Mouse (Mus musculus): ENCODE results near the gene Cers2. TPM values are rescaled to one million over a fixed set of nuclear protein-coding genes. Genes with fewer than 3 reads are reported as not detected.

The Cers2 gene
- polyA plus RNA-seq, 1 experiment from 2014 or later, result 93.8 TPM

DNA sequence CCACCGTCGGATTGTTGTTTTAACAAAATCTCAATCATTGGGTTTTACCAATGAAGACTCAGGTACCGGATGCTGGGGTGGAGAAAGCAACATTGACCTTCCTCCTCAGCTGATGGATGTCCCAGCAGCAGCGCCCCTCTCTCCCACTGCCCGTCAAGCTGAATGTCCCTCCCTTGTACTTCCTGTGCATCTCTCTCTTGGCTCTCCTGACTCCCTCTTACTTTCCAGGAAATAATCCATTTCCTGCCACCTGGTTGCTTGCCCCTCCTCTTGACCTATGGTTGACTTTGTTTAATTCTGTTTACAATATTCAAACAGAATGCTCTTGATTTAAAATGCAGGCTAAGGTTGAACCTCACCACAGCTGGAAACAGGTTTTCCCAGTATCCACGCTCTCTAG lies 24.4 kb upstream of the Cers2 start:
- Histone ChIP-seq H3K9ac (replicated peaks) (no peak overlapping the region), H3K4me2 (replicated peaks) (no peak overlapping the region), H3K27me3 (no peaks in the 10 kb centered on the region), H3K36me3 (peaks cover 75% of the 10 kb centered on the region), H3K4me3 (replicated peaks) (no peak overlapping the region), H3K9me3 (no peaks in the 10 kb centered on the region), H3K4me1 (replicated peaks) (peaks cover 9% of the 10 kb centered on the region), H3K27ac (no peak overlapping the region)
- no peak for ATAC-seq
- 81% methylated on average over 6 of the region's 6 CpGs for WGBS

DNA sequence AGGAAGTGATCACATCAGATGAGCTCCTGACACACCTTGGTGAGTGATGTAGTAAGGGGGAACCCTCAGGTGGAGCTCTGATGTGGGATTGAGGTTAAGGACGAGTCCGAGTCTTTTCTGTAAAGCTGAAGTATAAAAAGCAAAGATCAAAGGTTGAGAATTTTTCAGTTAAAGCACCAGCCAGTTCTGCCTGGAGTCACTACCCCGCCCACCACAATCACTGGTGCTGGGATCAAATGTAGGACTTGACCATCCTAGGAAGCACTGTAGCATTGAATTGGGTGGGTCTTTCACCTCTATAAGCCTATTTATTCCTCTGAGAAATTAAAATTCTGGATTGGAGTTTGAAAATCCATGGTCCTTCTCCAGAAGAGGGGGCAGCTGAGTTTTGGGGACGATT lies 23.6 kb upstream of the Cers2 start:
- H3K4me1 ChIP-seq (replicated peaks), result no peaks in the 10 kb centered on the region
- no peak overlapping the region for H3K4me2 ChIP-seq (replicated peaks)
- no peak overlapping the region for H3K27ac ChIP-seq
- no peak overlapping the region for H3K9ac ChIP-seq (replicated peaks)
- peaks cover 83% of the 10 kb centered on the region for H3K36me3 ChIP-seq
- H3K27me3 ChIP-seq, result no peaks in the 10 kb centered on the region
- no peak overlapping the region for H3K4me3 ChIP-seq (replicated peaks)
- ATAC-seq, result no peak
- WGBS, result 88% methylated on average over 4 of the region's 4 CpGs
- H3K9me3 ChIP-seq, result no peaks in the 10 kb centered on the region

DNA sequence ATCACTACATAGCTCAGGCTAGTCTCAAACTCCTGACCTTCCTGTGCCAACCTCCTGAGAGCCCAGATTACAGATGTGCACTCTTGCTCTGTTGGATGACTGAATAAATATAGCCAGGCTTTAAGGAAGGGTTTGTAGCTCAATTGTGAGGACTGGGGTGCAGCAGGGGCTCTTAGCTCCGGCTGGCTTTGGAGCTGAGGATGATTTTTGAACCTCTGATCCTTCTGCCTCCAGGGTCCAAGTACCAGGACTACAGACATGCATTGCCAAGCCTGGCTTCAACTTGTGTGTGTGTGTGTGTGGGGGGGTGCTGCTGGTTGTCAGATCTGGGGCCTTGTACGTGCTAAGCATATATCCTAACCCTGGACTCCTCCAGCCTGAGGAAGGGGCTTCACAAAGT lies 21.7 kb upstream of the Cers2 start:
- peaks cover 89% of the 10 kb centered on the region for H3K36me3 ChIP-seq
- 90% methylated on average over 2 of the region's 2 CpGs for WGBS

DNA sequence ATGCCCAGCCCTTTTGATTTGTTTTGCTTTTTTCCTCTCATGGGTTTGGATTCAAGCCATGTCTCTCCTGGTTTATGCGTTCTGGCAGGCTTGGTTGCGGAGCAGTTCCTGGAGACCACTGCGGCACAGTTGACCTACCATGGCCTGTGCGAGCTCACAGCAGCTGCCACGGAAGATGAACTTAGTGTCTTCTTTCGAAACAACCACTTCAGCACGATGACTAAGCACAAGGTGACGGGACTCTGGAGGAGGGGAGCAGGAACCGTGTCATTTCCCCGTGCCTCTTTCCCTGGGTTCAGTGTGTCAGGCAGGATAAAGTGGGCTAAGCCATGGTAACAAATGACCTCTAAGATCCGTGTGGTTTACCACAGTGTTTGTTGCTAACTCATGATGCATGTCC lies 21.1 kb upstream of the Cers2 start:
- Histone ChIP-seq H3K27me3 (no peaks in the 10 kb centered on the region), H3K4me3 (replicated peaks) (no peak overlapping the region), H3K27ac (no peak overlapping the region), H3K4me1 (replicated peaks) (no peaks in the 10 kb centered on the region), H3K9me3 (no peaks in the 10 kb centered on the region), H3K36me3 (peaks cover 87% of the 10 kb centered on the region), H3K4me2 (replicated peaks) (no peak overlapping the region), H3K9ac (replicated peaks) (no peak overlapping the region)
- no peak for ATAC-seq
- WGBS, result 90% methylated on average over 11 of the region's 11 CpGs

More for the DNA sequence above, 21.7 kb upstream of the Cers2 start:
- H3K27ac ChIP-seq, result no peak overlapping the region
- H3K4me2 ChIP-seq (replicated peaks), result no peak overlapping the region
- H3K4me3 ChIP-seq (replicated peaks), result no peak overlapping the region
- no peak for ATAC-seq
- no peak overlapping the region for H3K9ac ChIP-seq (replicated peaks)
- H3K27me3 ChIP-seq, result no peaks in the 10 kb centered on the region
- no peaks in the 10 kb centered on the region for H3K9me3 ChIP-seq
- H3K4me1 ChIP-seq (replicated peaks), result no peaks in the 10 kb centered on the region

DNA sequence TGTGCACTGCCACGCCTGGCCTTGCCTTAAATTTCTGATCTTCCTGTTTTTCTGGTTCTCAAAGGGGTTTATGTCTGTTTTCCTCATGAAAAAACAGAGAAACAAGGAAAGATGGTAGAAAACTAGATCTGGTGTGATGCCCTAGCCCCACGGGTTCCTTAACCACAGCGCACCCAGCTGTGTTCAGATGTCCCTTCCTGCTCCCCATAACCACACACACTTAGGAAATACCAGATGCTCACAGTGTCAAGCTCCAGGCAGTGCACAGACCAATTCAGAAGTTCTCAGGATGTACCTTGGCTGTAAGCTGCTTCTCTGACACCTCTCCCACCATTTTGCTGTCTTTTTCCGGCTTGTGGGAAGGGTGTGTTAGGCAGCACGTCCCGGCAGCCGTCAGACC lies 20.3 kb upstream of the Cers2 start:
- H3K27ac ChIP-seq, result no peak overlapping the region
- no peak for ATAC-seq
- 91% methylated on average over 7 of the region's 7 CpGs for WGBS
- peaks cover 82% of the 10 kb centered on the region for H3K36me3 ChIP-seq
- no peaks in the 10 kb centered on the region for H3K4me1 ChIP-seq (replicated peaks)
- no peak overlapping the region for H3K4me3 ChIP-seq (replicated peaks)
- no peak overlapping the region for H3K4me2 ChIP-seq (replicated peaks)
- no peaks in the 10 kb centered on the region for H3K9me3 ChIP-seq
- no peaks in the 10 kb centered on the region for H3K27me3 ChIP-seq
- H3K9ac ChIP-seq (replicated peaks), result no peak overlapping the region

DNA sequence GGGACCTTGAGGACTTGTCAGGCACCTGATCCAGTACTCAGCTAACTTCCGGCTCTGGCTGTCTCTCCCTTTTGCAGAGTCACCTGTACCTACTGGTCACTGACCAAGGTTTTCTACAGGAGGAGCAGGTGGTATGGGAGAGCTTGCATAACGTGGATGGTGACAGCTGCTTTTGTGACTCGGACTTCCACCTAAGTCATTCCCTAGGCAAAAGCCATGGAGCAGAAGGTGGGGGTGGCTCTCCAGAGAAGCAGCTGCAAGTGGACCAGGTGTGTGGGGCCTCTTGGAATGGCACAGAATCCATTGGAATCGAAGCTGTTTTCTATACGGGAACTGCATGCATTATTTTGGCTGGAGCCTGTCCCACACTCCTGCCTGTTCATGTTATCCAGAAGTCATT lies 19.9 kb upstream of the Cers2 start:
- Histone ChIP-seq H3K4me2 (replicated peaks) (no peak overlapping the region), H3K9me3 (no peaks in the 10 kb centered on the region), H3K27ac (no peak overlapping the region), H3K36me3 (peaks cover 78% of the 10 kb centered on the region), H3K9ac (replicated peaks) (no peak overlapping the region), H3K27me3 (no peaks in the 10 kb centered on the region), H3K4me1 (replicated peaks) (no peaks in the 10 kb centered on the region), H3K4me3 (replicated peaks) (no peak overlapping the region)
- 90% methylated on average over 5 of the region's 5 CpGs for WGBS
- ATAC-seq, result no peak

DNA sequence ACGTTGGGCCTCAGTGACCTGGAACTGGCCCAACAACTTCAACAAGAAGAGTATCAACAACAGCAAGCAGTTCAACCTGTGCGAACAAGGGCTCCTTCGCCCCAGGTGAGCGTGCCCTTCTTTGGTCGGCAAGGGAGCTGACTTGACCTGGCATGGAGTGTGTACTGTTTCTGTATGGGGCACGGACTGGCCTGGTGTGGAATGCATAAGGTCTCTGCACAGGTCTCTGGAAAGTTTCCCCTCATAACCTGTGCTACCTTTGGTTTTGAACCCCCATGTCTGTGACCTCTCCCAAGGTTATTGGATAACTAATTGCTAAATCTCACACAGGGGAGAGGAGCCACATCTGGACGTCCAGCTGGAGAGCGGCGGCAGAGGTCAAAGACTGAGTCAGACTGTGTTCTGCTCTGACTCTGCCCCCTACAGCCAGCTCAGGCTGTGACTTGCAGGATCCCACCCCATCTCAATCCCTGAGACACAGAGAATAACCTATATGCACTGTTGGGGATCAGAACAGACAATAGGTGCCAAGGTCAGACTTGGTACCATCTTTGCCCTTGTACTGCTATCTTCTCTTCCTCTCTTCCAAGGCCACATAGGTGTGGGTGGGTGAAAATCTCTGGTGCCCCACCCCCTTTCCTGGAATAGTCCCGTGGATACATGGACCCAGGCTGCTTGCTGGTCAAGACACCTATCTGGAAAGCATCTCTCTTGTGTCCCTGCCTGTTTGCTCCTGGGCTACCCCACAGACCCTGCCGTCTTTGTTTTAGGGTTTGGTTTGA lies 19.1 kb upstream of the Cers2 start:
- peaks cover 71% of the 10 kb centered on the region for H3K36me3 ChIP-seq
- ATAC-seq, result peak; percentile 50; the same call in 1 of the 2 replicates
- H3K27ac ChIP-seq, result no peak overlapping the region
- H3K4me1 ChIP-seq (replicated peaks), result no peaks in the 10 kb centered on the region
- H3K4me3 ChIP-seq (replicated peaks), result no peak overlapping the region
- H3K27me3 ChIP-seq, result no peaks in the 10 kb centered on the region
- no peak overlapping the region for H3K4me2 ChIP-seq (replicated peaks)
- WGBS, result 84% methylated on average over 11 of the region's 11 CpGs
- H3K9ac ChIP-seq (replicated peaks), result no peak overlapping the region
- H3K9me3 ChIP-seq, result no peaks in the 10 kb centered on the region

DNA sequence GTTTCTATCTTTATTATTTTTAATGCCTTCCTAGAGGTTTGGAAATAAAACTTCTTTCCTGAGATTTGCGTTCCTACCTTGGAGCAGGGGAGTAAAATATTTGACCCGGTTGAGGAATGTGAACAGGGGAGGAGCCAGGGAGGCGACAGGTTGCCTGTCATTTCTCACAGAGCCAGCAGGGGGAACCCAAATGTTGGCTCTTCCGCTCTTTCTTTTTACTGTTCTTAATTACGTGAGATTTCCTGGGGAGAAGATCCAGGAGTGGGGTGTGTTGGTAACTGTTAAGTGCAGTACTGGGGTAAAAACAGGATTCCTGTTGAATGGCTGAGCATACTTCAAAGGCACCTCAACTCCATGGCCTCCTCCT lies 18.5 kb upstream of the Cers2 start:
- Histone ChIP-seq H3K27me3 (no peaks in the 10 kb centered on the region), H3K9me3 (no peaks in the 10 kb centered on the region), H3K36me3 (peaks cover 65% of the 10 kb centered on the region), H3K9ac (replicated peaks) (no peak overlapping the region), H3K27ac (no peak overlapping the region), H3K4me2 (replicated peaks) (no peak overlapping the region), H3K4me3 (replicated peaks) (no peak overlapping the region), H3K4me1 (replicated peaks) (no peaks in the 10 kb centered on the region)
- 11% methylated on average over 5 of the region's 5 CpGs for WGBS
- ATAC-seq, result 0 out of 2 replicates have a peak, but pooled peaks have one; percentile 17

DNA sequence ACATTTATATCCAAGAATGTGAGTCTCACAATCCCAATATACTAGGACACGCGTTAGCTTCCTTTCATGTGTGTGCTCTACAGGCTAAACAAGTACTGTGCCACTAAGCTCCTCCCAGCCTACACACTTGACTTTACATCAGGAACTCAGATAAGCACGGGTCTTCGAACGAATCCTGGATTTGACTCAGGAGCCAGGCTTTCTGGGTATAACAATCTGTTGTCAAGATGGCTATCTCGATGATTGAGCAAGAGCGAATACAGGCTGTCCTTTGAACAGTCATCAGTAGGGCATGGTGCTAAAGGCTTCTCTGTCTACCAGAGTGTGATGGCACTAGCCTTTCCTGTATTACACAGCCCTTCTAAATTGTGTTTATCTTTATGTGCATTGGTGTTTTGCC lies 16.6 kb upstream of the Cers2 start:
- 97% methylated on average over 7 of the region's 7 CpGs for WGBS
- no peak for ATAC-seq

DNA sequence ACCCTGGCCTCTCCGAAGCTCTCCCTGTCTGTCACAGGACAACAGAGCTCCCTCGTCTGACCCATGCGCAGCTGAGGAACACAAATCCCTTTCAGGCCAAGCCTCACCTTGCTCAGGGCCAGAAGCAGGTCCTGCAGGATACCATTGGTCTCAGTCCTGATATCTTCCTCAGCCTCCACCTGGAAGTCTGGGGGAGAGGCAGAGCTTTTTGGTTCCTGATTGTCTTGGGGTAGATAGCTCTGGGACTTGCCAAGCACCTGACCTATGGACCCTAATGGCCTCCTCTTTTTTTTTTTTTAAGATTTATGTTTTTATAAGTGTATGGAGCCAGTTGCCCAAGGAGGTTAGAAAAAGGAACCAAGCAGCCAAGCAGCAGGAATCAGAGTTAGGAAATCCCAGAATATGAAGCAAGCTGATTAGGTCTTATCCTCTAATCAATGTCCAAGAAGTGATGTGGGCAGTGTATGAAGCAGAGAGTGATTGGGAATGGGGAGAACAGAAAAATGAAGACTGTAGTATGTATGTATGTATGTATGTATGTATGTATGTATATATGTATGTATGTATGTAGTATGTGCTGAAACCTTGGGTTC lies 13.3 kb upstream of the Cers2 start:
- no peak for ATAC-seq
- no peak overlapping the region for H3K4me3 ChIP-seq (replicated peaks)
- H3K4me1 ChIP-seq (replicated peaks), result no peaks in the 10 kb centered on the region
- no peak overlapping the region for H3K4me2 ChIP-seq (replicated peaks)
- H3K36me3 ChIP-seq, result peaks cover 20% of the 10 kb centered on the region
- no peaks in the 10 kb centered on the region for H3K9me3 ChIP-seq
- H3K9ac ChIP-seq (replicated peaks), result no peak overlapping the region
- H3K27ac ChIP-seq, result no peak overlapping the region
- WGBS, result 86% methylated on average over 3 of the region's 3 CpGs
- H3K27me3 ChIP-seq, result no peaks in the 10 kb centered on the region

More for the DNA sequence above, 16.6 kb upstream of the Cers2 start:
- no peak overlapping the region for H3K4me3 ChIP-seq (replicated peaks)
- H3K27me3 ChIP-seq, result no peaks in the 10 kb centered on the region
- H3K36me3 ChIP-seq, result peaks cover 48% of the 10 kb centered on the region
- no peaks in the 10 kb centered on the region for H3K9me3 ChIP-seq
- no peak overlapping the region for H3K27ac ChIP-seq
- no peak overlapping the region for H3K9ac ChIP-seq (replicated peaks)
- no peak overlapping the region for H3K4me2 ChIP-seq (replicated peaks)
- H3K4me1 ChIP-seq (replicated peaks), result no peaks in the 10 kb centered on the region

DNA sequence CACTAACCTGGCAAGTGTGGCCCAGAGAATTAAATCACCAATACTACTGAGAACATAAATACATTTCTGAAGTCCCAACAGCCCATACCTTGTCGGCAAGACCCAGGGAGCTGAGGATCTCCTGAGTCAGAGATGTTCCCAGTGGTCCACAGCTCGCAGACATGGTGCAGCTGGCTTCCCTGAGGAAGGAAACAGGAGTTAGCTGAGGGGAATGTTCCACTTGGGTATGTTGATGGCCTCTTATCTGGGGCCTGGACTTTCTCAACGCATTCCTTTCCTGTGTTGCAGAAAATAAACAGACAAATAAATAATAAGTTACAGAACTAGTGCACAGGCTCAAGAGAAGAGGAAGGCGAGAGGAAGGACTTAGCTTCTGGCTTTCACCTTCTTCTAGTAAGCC lies 8.3 kb upstream of the Cers2 start:
- Histone ChIP-seq H3K4me2 (replicated peaks) (no peak overlapping the region), H3K9me3 (no peaks in the 10 kb centered on the region), H3K36me3 (no peaks in the 10 kb centered on the region), H3K4me3 (replicated peaks) (no peak overlapping the region), H3K4me1 (replicated peaks) (no peaks in the 10 kb centered on the region), H3K27me3 (no peaks in the 10 kb centered on the region), H3K9ac (replicated peaks) (no peak overlapping the region), H3K27ac (no peak overlapping the region)
- 86% methylated on average over 4 of the region's 4 CpGs for WGBS
- ATAC-seq, result no peak

DNA sequence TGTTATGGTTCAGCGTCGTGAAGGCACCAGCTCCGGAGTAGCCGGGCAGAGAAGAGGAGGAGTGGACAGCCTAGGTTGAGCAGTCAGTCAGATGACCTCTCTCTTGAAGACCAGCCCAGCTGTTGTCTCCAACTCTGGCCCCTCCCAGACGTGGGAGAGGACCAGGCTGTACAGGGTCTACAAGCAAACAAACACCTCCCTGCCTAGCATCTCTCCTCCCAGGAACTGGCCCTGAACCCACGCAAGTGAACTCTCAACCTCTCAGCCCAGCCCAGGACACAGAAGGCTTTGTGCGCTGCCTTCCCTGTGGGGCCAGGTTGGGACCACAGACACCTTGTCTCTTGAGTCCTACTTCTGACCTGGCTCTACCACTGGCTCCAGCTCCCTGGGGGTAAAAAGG lies 7.5 kb upstream of the Cers2 start, which contains the start of gene Anxa9:
Gene Anxa9 (minus strand): TSS at position 77 of the 400 bp plus-strand sequence.
- Histone ChIP-seq H3K9me3 (no peaks in the 10 kb centered on the region), H3K4me2 (replicated peaks) (no peak within 1 kb of the TSS)

More for the DNA sequence above, 7.5 kb upstream of the Cers2 start, which contains the start of gene Anxa9:
- Histone ChIP-seq H3K36me3 (no peaks in the 10 kb centered on the region), H3K9ac (replicated peaks) (no peak within 1 kb of the TSS), H3K4me1 (replicated peaks) (no peaks in the 10 kb centered on the region), H3K27ac (no peak within 1 kb of the TSS), H3K4me3 (replicated peaks) (no peak within 1 kb of the TSS), H3K27me3 (no peaks in the 10 kb centered on the region)
- no peak for ATAC-seq
- 73% methylated on average over 7 of the region's 7 CpGs for WGBS
